Mouse (Mus musculus): ENCODE data around the gene Olfr709-ps1. TPM values are rescaled to one million over a fixed set of nuclear protein-coding genes. Genes with fewer than 3 reads are reported as not detected.

The Olfr709-ps1 gene
- polyA plus RNA-seq, 1 experiment from 2014 or later: not detected

Other genes starting within 250 kb of the Olfr709-ps1 start
- not detected in 2 replicates for gene Olfr694, start 240.4 kb downstream of the Olfr709-ps1 start, polyA plus RNA-seq (2015; fragmentation: Nextera tagmentation; extraction: Ambion mirVana)
- gene Olfr695, start 215.8 kb downstream of the Olfr709-ps1 start, polyA plus RNA-seq (2015; fragmentation: Nextera tagmentation; extraction: Ambion mirVana): not detected in 2 replicates
- gene Olfr697, start 189.8 kb downstream of the Olfr709-ps1 start, polyA plus RNA-seq (2015; fragmentation: Nextera tagmentation; extraction: Ambion mirVana): not detected in 2 replicates
- gene Olfr698, start 176.8 kb downstream of the Olfr709-ps1 start, polyA plus RNA-seq (2015; fragmentation: Nextera tagmentation; extraction: Ambion mirVana): not detected in 2 replicates
- not detected in 2 replicates for gene Olfr699, start 139.0 kb downstream of the Olfr709-ps1 start, polyA plus RNA-seq (2015; fragmentation: Nextera tagmentation; extraction: Ambion mirVana)
- not detected in 2 replicates for gene Olfr700, start 123.4 kb downstream of the Olfr709-ps1 start, polyA plus RNA-seq (2015; fragmentation: Nextera tagmentation; extraction: Ambion mirVana)
- not detected in 2 replicates for gene Olfr701, start 118.1 kb downstream of the Olfr709-ps1 start, polyA plus RNA-seq (2015; fragmentation: Nextera tagmentation; extraction: Ambion mirVana)
- not detected in 2 replicates for gene Olfr702, start 98.3 kb downstream of the Olfr709-ps1 start, polyA plus RNA-seq (2015; fragmentation: Nextera tagmentation; extraction: Ambion mirVana)
- not detected in 2 replicates for gene Olfr703, start 88.9 kb downstream of the Olfr709-ps1 start, polyA plus RNA-seq (2015; fragmentation: Nextera tagmentation; extraction: Ambion mirVana)
- gene Olfr704, start 69.0 kb downstream of the Olfr709-ps1 start, polyA plus RNA-seq (2015; fragmentation: Nextera tagmentation; extraction: Ambion mirVana): not detected in 2 replicates
- gene Olfr705, start 55.3 kb downstream of the Olfr709-ps1 start, polyA plus RNA-seq (2015; fragmentation: Nextera tagmentation; extraction: Ambion mirVana): not detected in 2 replicates
- gene Olfr706, start 44.1 kb downstream of the Olfr709-ps1 start, polyA plus RNA-seq (2015; fragmentation: Nextera tagmentation; extraction: Ambion mirVana): not detected in 2 replicates
- not detected in 2 replicates for gene Olfr707, start 31.0 kb downstream of the Olfr709-ps1 start, polyA plus RNA-seq (2015; fragmentation: Nextera tagmentation; extraction: Ambion mirVana)
- gene Olfr1532-ps1, start 24.2 kb downstream of the Olfr709-ps1 start, polyA plus RNA-seq (2015; fragmentation: Nextera tagmentation; extraction: Ambion mirVana): not detected in 2 replicates
- gene Olfr710, start 16.1 kb upstream of the Olfr709-ps1 start, polyA plus RNA-seq (2015; fragmentation: Nextera tagmentation; extraction: Ambion mirVana): not detected in 2 replicates
- gene Olfr6, start 31.7 kb upstream of the Olfr709-ps1 start, polyA plus RNA-seq (2015; fragmentation: Nextera tagmentation; extraction: Ambion mirVana): not detected in 2 replicates
- not detected in 2 replicates for gene Olfr711, start 43.2 kb upstream of the Olfr709-ps1 start, polyA plus RNA-seq (2015; fragmentation: Nextera tagmentation; extraction: Ambion mirVana)
- not detected in 2 replicates for gene Olfr2, start 73.9 kb upstream of the Olfr709-ps1 start, polyA plus RNA-seq (2015; fragmentation: Nextera tagmentation; extraction: Ambion mirVana)
- gene Olfr713, start 99.0 kb upstream of the Olfr709-ps1 start, polyA plus RNA-seq (2015; fragmentation: Nextera tagmentation; extraction: Ambion mirVana): not detected in 2 replicates
- gene Olfr714, start 138.8 kb upstream of the Olfr709-ps1 start, polyA plus RNA-seq (2015; fragmentation: Nextera tagmentation; extraction: Ambion mirVana): not detected in 2 replicates
- not detected in 2 replicates for gene Olfr17, start 161.0 kb upstream of the Olfr709-ps1 start, polyA plus RNA-seq (2015; fragmentation: Nextera tagmentation; extraction: Ambion mirVana)
- gene Olfr715b, start 178.2 kb upstream of the Olfr709-ps1 start, polyA plus RNA-seq (2015; fragmentation: Nextera tagmentation; extraction: Ambion mirVana): not detected in 2 replicates
- not detected in 2 replicates for gene Olfr715, start 198.9 kb upstream of the Olfr709-ps1 start, polyA plus RNA-seq (2015; fragmentation: Nextera tagmentation; extraction: Ambion mirVana)
- not detected in 2 replicates for gene Olfr716, start 206.1 kb upstream of the Olfr709-ps1 start, polyA plus RNA-seq (2015; fragmentation: Nextera tagmentation; extraction: Ambion mirVana)
- not detected in 2 replicates for gene Nlrp14, start 234.8 kb upstream of the Olfr709-ps1 start, polyA plus RNA-seq (2015; fragmentation: Nextera tagmentation; extraction: Ambion mirVana)